Mouse (Mus musculus): ENCODE results near the gene Ccl1. TPM values are rescaled to one million over a fixed set of nuclear protein-coding genes. Genes with fewer than 3 reads are reported as not detected.
A peak's percentile ranks its signal among the peaks of the same experiment; 100 is the strongest.

Ccl1 gene
- polyA plus RNA-seq, 1 experiment from 2014 or later, result not detected

DNA sequence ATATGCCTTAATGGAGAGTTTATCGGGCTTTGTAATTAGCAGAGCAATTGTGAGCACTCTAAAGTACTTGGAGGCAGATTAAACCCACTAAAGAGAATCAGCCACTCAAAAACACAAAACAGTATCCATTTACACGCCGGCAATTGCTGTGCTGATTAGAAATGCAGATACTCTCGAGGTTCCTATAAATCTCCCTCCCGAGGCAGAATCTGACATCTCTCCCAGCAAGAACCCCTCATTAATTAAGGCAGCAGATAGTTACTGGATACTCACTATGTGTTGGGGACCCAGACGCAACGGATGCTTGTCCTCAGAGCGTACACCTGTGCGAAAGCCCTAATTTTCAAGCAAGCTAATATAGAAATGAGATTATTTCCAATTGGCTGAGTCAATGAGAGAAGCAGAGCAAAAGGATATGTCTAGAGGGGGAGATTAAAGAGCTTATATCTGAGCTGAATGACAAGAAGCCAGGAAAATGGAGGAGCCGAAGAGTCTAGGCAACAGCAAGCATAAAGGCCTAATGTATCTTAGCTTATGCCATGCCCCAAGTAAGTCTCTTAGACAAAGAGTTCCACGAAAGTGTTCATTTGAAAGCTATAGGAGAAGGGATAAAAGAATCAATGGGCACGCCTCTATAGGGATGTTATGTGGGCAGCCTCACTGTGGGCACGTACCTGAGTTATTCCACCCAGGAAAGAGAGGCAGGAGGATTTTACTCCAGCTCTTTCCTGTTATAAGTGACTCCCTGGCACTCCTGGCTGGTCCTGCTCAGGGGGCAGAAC, 115.5 kb downstream of the Ccl1 start:
- 79% methylated on average over 13 of the region's 13 CpGs for WGBS
- H3K36me3 ChIP-seq (ENCODE audit: control insufficient read depth, insufficient read depth, low read length), result no peaks in the 10 kb centered on the region
- no peaks in the 10 kb centered on the region for H3K9me3 ChIP-seq (ENCODE audit: control insufficient read depth, low read length)
- H3K4me3 ChIP-seq (ENCODE audit: low read length), result no peak overlapping the region
- H3K4me1 ChIP-seq (replicated peaks; ENCODE audit: control insufficient read depth, insufficient read depth, low read length), result no peaks in the 10 kb centered on the region
- H3K9ac ChIP-seq (ENCODE audit: low read length), result no peak overlapping the region
- ATAC-seq (ENCODE audit: low read depth), result no peak
- H3K27me3 ChIP-seq (ENCODE audit: control insufficient read depth, insufficient read depth, low read depth, low read length), result no peaks in the 10 kb centered on the region
- H3K27ac ChIP-seq (ENCODE audit: low read length), result no peak overlapping the region
- no peak overlapping the region for H3K4me2 ChIP-seq (ENCODE audit: low read depth, low read length)

DNA sequence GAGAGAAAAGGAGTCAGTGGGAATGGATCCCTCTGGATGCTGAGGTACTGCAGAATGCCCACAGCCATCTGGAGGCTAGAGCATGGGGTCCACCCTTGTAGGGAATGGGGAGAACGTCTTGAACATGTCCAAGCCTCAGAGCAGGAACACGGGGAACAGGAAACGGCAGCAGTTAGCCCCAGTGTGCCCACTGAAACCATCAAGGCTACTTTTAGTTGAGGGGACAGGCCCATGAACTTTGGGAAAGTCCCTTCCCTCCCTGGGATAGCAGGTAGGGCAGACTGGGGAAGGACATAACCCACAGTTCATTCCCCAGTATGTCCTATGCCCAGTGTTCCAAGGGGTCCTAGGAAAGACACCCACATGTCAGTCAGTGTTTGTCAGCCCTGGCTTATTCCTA, 119.8 kb downstream of the Ccl1 start:
- Histone ChIP-seq H3K4me3 (ENCODE audit: low read length) (no peak overlapping the region), H3K27ac (ENCODE audit: low read length) (no peak overlapping the region), H3K9me3 (ENCODE audit: control insufficient read depth, low read length) (no peaks in the 10 kb centered on the region), H3K4me1 (replicated peaks; ENCODE audit: control insufficient read depth, insufficient read depth, low read length) (no peaks in the 10 kb centered on the region), H3K4me2 (ENCODE audit: low read depth, low read length) (no peak overlapping the region), H3K9ac (ENCODE audit: low read length) (no peak overlapping the region), H3K27me3 (ENCODE audit: control insufficient read depth, insufficient read depth, low read depth, low read length) (no peaks in the 10 kb centered on the region), H3K36me3 (ENCODE audit: control insufficient read depth, insufficient read depth, low read length) (no peaks in the 10 kb centered on the region)
- ATAC-seq (ENCODE audit: low read depth), result no peak
- 74% methylated on average over 3 of the region's 3 CpGs for WGBS

DNA sequence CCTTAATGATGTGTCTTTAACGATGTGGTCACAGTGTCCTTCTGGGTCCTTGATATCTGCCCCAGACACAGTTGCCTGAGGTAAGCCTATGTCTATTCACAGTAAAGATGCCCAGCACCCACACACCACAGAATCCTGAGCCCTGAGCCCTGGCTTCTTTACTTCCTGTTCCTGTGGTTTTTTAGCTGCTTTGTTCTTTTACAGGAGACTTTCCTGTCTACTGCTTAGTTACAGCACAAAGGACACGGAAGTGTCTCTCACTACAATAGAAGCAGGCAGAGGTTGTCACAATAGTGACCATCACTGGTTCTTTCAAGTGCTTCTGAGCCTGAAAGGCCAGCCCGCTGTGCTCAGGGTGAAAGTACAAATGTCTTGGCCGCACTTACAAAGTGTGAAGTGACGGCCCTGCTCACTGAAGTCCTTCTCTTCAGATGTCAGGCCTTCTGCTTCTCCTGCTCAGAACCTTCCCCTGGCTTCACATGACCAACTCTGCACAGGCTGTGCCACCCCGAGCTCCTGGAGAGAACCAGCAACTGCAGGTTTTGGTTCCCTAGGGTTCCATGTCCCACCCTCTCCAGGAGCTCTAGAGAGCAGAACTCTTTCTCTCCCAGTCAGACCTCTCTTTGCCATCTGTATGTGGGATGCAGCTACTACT, 122.1 kb downstream of the Ccl1 start:
- Histone ChIP-seq H3K9me3 (ENCODE audit: control insufficient read depth, low read length) (no peaks in the 10 kb centered on the region), H3K4me3 (ENCODE audit: low read length) (no peak overlapping the region), H3K4me2 (ENCODE audit: low read depth, low read length) (no peak overlapping the region), H3K27ac (ENCODE audit: low read length) (no peak overlapping the region), H3K36me3 (ENCODE audit: control insufficient read depth, insufficient read depth, low read length) (no peaks in the 10 kb centered on the region), H3K9ac (ENCODE audit: low read length) (no peak overlapping the region), H3K4me1 (replicated peaks; ENCODE audit: control insufficient read depth, insufficient read depth, low read length) (no peaks in the 10 kb centered on the region), H3K27me3 (ENCODE audit: control insufficient read depth, insufficient read depth, low read depth, low read length) (no peaks in the 10 kb centered on the region)
- 61% methylated on average over 6 of the region's 6 CpGs for WGBS
- no peak for ATAC-seq (ENCODE audit: low read depth)

DNA sequence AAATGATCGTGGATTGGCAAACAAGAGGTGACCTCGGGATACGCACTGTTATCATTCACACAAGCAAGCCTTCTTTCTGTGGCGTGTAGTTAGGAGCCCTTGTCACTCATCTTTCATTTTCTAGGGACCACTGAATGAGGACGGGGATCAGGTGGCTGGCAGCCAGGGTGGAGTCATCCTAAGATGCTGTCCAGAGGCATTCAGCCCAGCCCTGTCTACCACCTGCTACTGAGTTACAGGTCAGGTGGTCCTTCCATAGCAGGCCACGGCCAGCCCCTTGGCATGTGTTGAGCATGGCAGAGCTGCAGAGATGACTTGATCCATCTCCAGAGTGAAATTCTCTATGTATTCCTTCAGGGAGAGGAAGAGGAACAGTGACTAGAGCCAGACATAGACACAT, 123.1 kb downstream of the Ccl1 start:
- WGBS, result 81% methylated on average over 6 of the region's 6 CpGs
- no peaks in the 10 kb centered on the region for H3K27me3 ChIP-seq (ENCODE audit: control insufficient read depth, insufficient read depth, low read depth, low read length)

DNA sequence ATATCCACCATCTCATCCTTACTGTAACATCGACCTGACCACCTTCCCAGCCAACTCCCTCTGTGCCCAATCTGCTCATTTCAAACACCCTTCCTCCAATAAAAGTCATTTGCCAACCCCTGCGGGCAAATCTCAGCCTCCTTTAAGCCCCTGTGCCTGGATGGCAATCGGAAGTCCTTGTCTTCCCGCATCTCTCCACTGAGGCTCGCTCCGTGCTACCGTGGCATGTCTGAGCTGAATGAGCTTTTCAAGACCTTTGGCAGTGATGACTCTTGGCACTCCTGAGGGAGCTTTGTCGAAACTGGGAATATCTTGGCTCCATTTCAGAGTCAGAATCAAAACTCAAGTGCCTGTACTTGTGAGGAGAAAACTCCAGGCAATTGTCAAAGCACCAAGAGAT, 124.2 kb downstream of the Ccl1 start:
- Histone ChIP-seq H3K36me3 (ENCODE audit: control insufficient read depth, insufficient read depth, low read length) (no peaks in the 10 kb centered on the region), H3K27me3 (ENCODE audit: control insufficient read depth, insufficient read depth, low read depth, low read length) (no peaks in the 10 kb centered on the region), H3K27ac (ENCODE audit: low read length) (no peak overlapping the region), H3K4me3 (ENCODE audit: low read length) (no peak overlapping the region), H3K9me3 (ENCODE audit: control insufficient read depth, low read length) (no peaks in the 10 kb centered on the region), H3K4me2 (ENCODE audit: low read depth, low read length) (no peak overlapping the region), H3K4me1 (replicated peaks; ENCODE audit: control insufficient read depth, insufficient read depth, low read length) (no peaks in the 10 kb centered on the region), H3K9ac (ENCODE audit: low read length) (no peak overlapping the region)
- ATAC-seq (ENCODE audit: low read depth), result no peak
- 59% methylated on average over 8 of the region's 8 CpGs for WGBS

More for the DNA sequence above, 123.1 kb downstream of the Ccl1 start:
- Histone ChIP-seq H3K4me3 (ENCODE audit: low read length) (no peak overlapping the region), H3K4me2 (ENCODE audit: low read depth, low read length) (no peak overlapping the region), H3K27ac (ENCODE audit: low read length) (no peak overlapping the region), H3K36me3 (ENCODE audit: control insufficient read depth, insufficient read depth, low read length) (no peaks in the 10 kb centered on the region), H3K9me3 (ENCODE audit: control insufficient read depth, low read length) (no peaks in the 10 kb centered on the region), H3K9ac (ENCODE audit: low read length) (no peak overlapping the region), H3K4me1 (replicated peaks; ENCODE audit: control insufficient read depth, insufficient read depth, low read length) (no peaks in the 10 kb centered on the region)
- no peak for ATAC-seq (ENCODE audit: low read depth)

DNA sequence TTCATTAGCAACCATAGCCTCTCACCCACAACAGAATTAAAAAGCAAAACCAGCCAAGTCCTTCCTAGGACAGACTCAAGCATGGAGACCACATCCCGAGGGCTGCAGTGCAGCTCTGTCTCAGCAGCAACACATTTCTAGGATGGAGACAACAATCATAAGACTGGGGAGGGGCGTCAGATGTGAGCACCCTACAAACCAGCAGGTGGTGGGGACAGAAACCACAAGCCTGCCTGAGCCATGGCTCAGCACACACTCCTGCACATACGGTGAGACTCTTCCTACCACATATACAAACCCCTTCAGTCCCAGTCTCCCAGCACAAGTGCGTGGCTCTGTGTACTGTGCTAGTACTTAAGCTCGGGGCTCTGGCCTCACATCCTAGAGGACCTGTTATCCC, 127.3 kb downstream of the Ccl1 start:
- H3K4me1 ChIP-seq (replicated peaks; ENCODE audit: control insufficient read depth, insufficient read depth, low read length), result no peaks in the 10 kb centered on the region
- H3K4me3 ChIP-seq (ENCODE audit: low read length), result no peak overlapping the region
- WGBS, result 64% methylated on average over 5 of the region's 5 CpGs
- H3K9ac ChIP-seq (ENCODE audit: low read length), result no peak overlapping the region
- H3K27me3 ChIP-seq (ENCODE audit: control insufficient read depth, insufficient read depth, low read depth, low read length), result no peaks in the 10 kb centered on the region
- no peak for ATAC-seq (ENCODE audit: low read depth)
- no peak overlapping the region for H3K4me2 ChIP-seq (ENCODE audit: low read depth, low read length)
- H3K9me3 ChIP-seq (ENCODE audit: control insufficient read depth, low read length), result no peaks in the 10 kb centered on the region
- no peak overlapping the region for H3K27ac ChIP-seq (ENCODE audit: low read length)
- H3K36me3 ChIP-seq (ENCODE audit: control insufficient read depth, insufficient read depth, low read length), result no peaks in the 10 kb centered on the region

DNA sequence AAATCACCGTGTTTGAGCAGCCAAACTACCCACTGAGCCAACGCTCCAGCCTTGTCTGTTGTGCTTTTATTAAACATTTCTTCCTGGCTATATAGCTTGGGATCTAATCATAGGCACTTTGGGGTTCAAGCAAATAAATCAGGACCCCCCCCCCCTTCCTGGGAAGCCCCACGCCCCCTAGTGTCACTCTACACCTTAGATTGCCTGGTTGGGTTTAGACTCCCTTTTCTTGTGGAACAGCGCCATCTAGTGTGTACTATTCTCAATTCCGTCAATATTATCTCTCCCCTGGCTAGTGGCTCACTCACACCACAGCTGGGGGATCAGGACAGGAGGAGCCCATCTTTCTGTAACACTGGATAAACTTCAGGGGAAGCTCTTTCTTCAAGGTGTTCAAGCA, 127.8 kb downstream of the Ccl1 start:
- peak; percentile 81 for ATAC-seq (ENCODE audit: low read depth)
- H3K9me3 ChIP-seq (ENCODE audit: control insufficient read depth, low read length), result no peaks in the 10 kb centered on the region
- H3K36me3 ChIP-seq (ENCODE audit: control insufficient read depth, insufficient read depth, low read length), result no peaks in the 10 kb centered on the region
- 0 out of 2 replicates have a peak, but pooled peaks cover 1% of the 10 kb centered on the region for H3K4me1 ChIP-seq (replicated peaks; ENCODE audit: control insufficient read depth, insufficient read depth, low read length)
- no peak overlapping the region for H3K27ac ChIP-seq (ENCODE audit: low read length)
- no peak overlapping the region for H3K4me2 ChIP-seq (ENCODE audit: low read depth, low read length)
- no peaks in the 10 kb centered on the region for H3K27me3 ChIP-seq (ENCODE audit: control insufficient read depth, insufficient read depth, low read depth, low read length)
- WGBS, result 27% methylated on average over 5 of the region's 5 CpGs
- no peak overlapping the region for H3K4me3 ChIP-seq (ENCODE audit: low read length)
- H3K9ac ChIP-seq (ENCODE audit: low read length), result no peak overlapping the region

DNA sequence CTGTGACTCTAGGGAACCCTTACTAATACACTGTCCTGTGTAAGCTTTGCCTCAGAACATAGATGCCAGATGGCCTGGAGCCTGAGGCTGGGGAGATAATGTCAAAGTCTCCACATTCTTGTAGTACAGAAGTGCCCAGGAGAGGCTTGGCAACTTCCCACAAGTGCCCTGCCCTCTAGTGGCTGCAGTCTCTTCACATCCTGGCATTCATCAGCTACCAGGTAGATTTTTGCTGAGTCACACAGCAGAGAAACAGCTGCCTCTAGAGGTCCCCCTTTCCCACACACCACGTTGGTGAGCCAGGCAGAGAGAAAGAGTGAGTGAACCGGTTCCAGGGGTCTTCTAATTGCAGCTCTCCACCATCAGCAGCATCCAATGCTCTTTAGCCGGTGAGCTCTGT, 130.7 kb downstream of the Ccl1 start:
- no peak overlapping the region for H3K4me3 ChIP-seq (ENCODE audit: low read length)
- no peaks in the 10 kb centered on the region for H3K36me3 ChIP-seq (ENCODE audit: control insufficient read depth, insufficient read depth, low read length)
- H3K9me3 ChIP-seq (ENCODE audit: control insufficient read depth, low read length), result no peaks in the 10 kb centered on the region
- no peaks in the 10 kb centered on the region for H3K27me3 ChIP-seq (ENCODE audit: control insufficient read depth, insufficient read depth, low read depth, low read length)
- H3K9ac ChIP-seq (ENCODE audit: low read length), result no peak overlapping the region
- no peak overlapping the region for H3K27ac ChIP-seq (ENCODE audit: low read length)
- H3K4me2 ChIP-seq (ENCODE audit: low read depth, low read length), result no peak overlapping the region
- no peak for ATAC-seq (ENCODE audit: low read depth)
- WGBS, result 30% methylated on average over 3 of the region's 3 CpGs
- H3K4me1 ChIP-seq (replicated peaks; ENCODE audit: control insufficient read depth, insufficient read depth, low read length), result peaks cover 2% of the 10 kb centered on the region; the same call in 1 of the 2 replicates

DNA sequence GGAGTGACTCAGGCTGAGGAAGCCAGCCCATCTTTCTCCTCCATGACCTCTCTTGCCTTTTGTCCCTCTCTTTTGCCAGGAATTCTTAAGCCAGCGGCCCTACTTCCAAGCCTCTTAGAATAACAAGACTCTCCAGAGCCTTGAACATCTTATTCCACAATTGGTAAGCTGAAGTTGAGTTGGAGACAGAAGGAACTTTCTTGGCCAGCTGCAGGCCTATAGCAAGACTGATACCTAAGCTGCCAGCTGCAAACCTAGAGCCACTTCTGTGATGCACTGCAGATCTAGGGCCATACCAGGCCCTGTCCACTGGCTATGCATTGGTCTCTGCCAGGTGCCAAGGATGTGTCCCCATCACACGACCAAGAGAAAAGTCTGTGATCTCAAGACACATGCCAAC, 132.0 kb downstream of the Ccl1 start:
- WGBS, result 75% methylated on average over 2 of the region's 2 CpGs
- Histone ChIP-seq H3K9me3 (ENCODE audit: control insufficient read depth, low read length) (no peaks in the 10 kb centered on the region), H3K27me3 (ENCODE audit: control insufficient read depth, insufficient read depth, low read depth, low read length) (no peaks in the 10 kb centered on the region), H3K9ac (ENCODE audit: low read length) (no peak overlapping the region), H3K36me3 (ENCODE audit: control insufficient read depth, insufficient read depth, low read length) (no peaks in the 10 kb centered on the region), H3K27ac (ENCODE audit: low read length) (no peak overlapping the region), H3K4me1 (replicated peaks; ENCODE audit: control insufficient read depth, insufficient read depth, low read length) (peaks cover 2% of the 10 kb centered on the region; the same call in 1 of the 2 replicates), H3K4me3 (ENCODE audit: low read length) (no peak overlapping the region), H3K4me2 (ENCODE audit: low read depth, low read length) (no peak overlapping the region)
- no peak for ATAC-seq (ENCODE audit: low read depth)
